Mouse (Mus musculus) heart, postnatal 0 days (tissue): ENCODE measurements around the gene Parp11. TPM values are rescaled to one million over a fixed set of nuclear protein-coding genes. Genes with fewer than 3 reads are reported as not detected.

Experiments used
- ATAC-seq: fragments of 200-750 bp; cut with Nextera tagmentation; 2 replicates; pipeline ENCODE4 v1.8.0; 2017; ENCODE audit warnings: low read depth, moderate number of reproducible peaks, moderate library complexity; ENCODE audit not compliant: insufficient read depth
- DNase-seq: peaks from one replicate; pipeline ENCODE4 v3.0.0-alpha.2; 2016; ENCODE audit warnings: low spot score
- H3K27ac ChIP-seq: fragments of 300-500 bp; sonication (generic); 2 replicates; pipeline ENCODE4 v1.5.1; 2014; ENCODE audit warnings: low read depth, mild to moderate bottlenecking
- H3K27me3 ChIP-seq: fragments of 300-500 bp; sonication (generic); 2 replicates; pipeline ENCODE4 v1.6.1; 2014; ENCODE audit warnings: low read length, mixed read lengths; ENCODE audit not compliant: control insufficient read depth, insufficient read depth
- H3K36me3 ChIP-seq: fragments of 300-500 bp; sonication (generic); replicated peaks from 2 replicates; pipeline ENCODE4 v1.6.1; 2014; ENCODE audit warnings: low read length, mixed read lengths; ENCODE audit not compliant: control insufficient read depth, insufficient read depth
- H3K4me1 ChIP-seq: fragments of 300-500 bp; sonication (generic); 2 replicates; pipeline ENCODE4 v1.6.1; 2014; ENCODE audit warnings: antibody characterized with exemption; ENCODE audit not compliant: control insufficient read depth, insufficient read depth
- H3K4me2 ChIP-seq: fragments of 300-500 bp; sonication (generic); 2 replicates; pipeline ENCODE4 v1.6.1; 2014; ENCODE audit warnings: low read depth, mild to moderate bottlenecking, low read length, moderate library complexity
- H3K4me3 ChIP-seq: fragments of 300-500 bp; sonication (generic); 2 replicates; pipeline ENCODE4 v1.5.1; 2014; ENCODE audit warnings: low read depth, low read length
- H3K9ac ChIP-seq: fragments of 300-500 bp; sonication (generic); replicated peaks from 2 replicates; pipeline ENCODE4 v1.6.1; 2014; ENCODE audit warnings: low read depth, low read length, mixed read lengths
- H3K9me3 ChIP-seq: fragments of 300-500 bp; sonication (generic); replicated peaks from 2 replicates; pipeline ENCODE4 v1.6.1; 2016; ENCODE audit warnings: low read length; ENCODE audit not compliant: control insufficient read depth
- CTCF ChIP-seq: IDR thresholded peaks from 2 replicates; pipeline ENCODE4 v1.5.1; 2016; ENCODE audit warnings: antibody characterized with exemption, control low read depth, low read depth
- EP300 ChIP-seq: IDR thresholded peaks from 2 replicates; pipeline ENCODE4 v1.6.1; 2016; ENCODE audit warnings: antibody characterized with exemption, low read depth
- WGBS: fragments of 180-500 bp; shearing (Covaris S2); extraction: QIAGEN DNeasy Blood & Tissue Kit; methylation state at CpG from one replicate; pipeline ENCODE4 v1.1.7; 2014; 5-methylcytosine and 5-hydroxymethylcytosine counted together
- polyA plus RNA-seq: library from polyadenylated mRNA; unstranded; fragments of >200 nt; fragmentation: Nextera tagmentation; extraction: Ambion mirVana; gene quantifications from 2 replicates; pipeline ENCODE4 v1.2.1, GENCODE M21; 2015
- total RNA-seq: library from RNA; depleted of rRNA; stranded (reverse); fragments of >200 nt; gene quantifications from 2 replicates; pipeline ENCODE4 v1.2.3, GENCODE M21; 2014; ENCODE audit warnings: low replicate concordance

Gene Parp11
- total and polyA plus RNA-seq, 2 experiments from 2014 or later: 7.6 to 8.8 TPM

GRCm38 (mm10) chr6:127492561-127492960 is 45.9 kb downstream of the Parp11 start:
- H3K4me3 ChIP-seq: no peak overlapping the region
- no peak overlapping the region for H3K27ac ChIP-seq
- H3K9me3 ChIP-seq: no peaks in the 10 kb centered on the region
- peaks cover 9% of the 10 kb centered on the region; the same call in 1 of the 2 replicates for H3K36me3 ChIP-seq
- no peak for TF ChIP-seq EP300
- TF ChIP-seq CTCF: no peak
- DNase-seq: no peak
- no peaks in the 10 kb centered on the region for H3K4me1 ChIP-seq
- no peak overlapping the region for H3K9ac ChIP-seq
- 72% methylated on average over 4 of the region's 4 CpGs for WGBS
- H3K27me3 ChIP-seq: no peaks in the 10 kb centered on the region
- H3K4me2 ChIP-seq: no peak overlapping the region
- no peak for ATAC-seq

- no peak for TF ChIP-seq EP300
- TF ChIP-seq CTCF: no peak
- DNase-seq: no peak
- no peak overlapping the region for H3K9ac ChIP-seq
- H3K9me3 ChIP-seq: no peaks in the 10 kb centered on the region
- H3K36me3 ChIP-seq: peaks cover 9% of the 10 kb centered on the region; the same call in 1 of the 2 replicates
- no peak overlapping the region for H3K27ac ChIP-seq
- H3K4me2 ChIP-seq: no peak overlapping the region
- H3K4me3 ChIP-seq: no peak overlapping the region
- no peaks in the 10 kb centered on the region for H3K4me1 ChIP-seq
- no peak for ATAC-seq
- WGBS: 86% methylated on average over 13 of the region's 13 CpGs
- no peaks in the 10 kb centered on the region for H3K27me3 ChIP-seq
Observed at GRCm38 (mm10) chr6:127493750-127494149, 47.1 kb downstream of the Parp11 start.

GRCm38 (mm10) chr6:127494357-127494756 is 47.7 kb downstream of the Parp11 start:
- WGBS: 83% methylated on average over 9 of the region's 9 CpGs

GRCm38 (mm10) chr6:127495251-127495650 is 48.6 kb downstream of the Parp11 start:
- 84% methylated on average over 2 of the region's 2 CpGs for WGBS
- no peak for TF ChIP-seq EP300
- TF ChIP-seq CTCF: no peak
- no peaks in the 10 kb centered on the region for H3K27me3 ChIP-seq
- H3K27ac ChIP-seq: no peak overlapping the region
- peaks cover 9% of the 10 kb centered on the region; the same call in 1 of the 2 replicates for H3K36me3 ChIP-seq
- no peaks in the 10 kb centered on the region for H3K4me1 ChIP-seq
- no peak overlapping the region for H3K9ac ChIP-seq
- no peak overlapping the region for H3K4me2 ChIP-seq
- H3K4me3 ChIP-seq: no peak overlapping the region
- DNase-seq (no peak), ATAC-seq (no peak)
- H3K9me3 ChIP-seq: no peaks in the 10 kb centered on the region

More at GRCm38 (mm10) chr6:127494357-127494756, 47.7 kb downstream of the Parp11 start:
- H3K27ac ChIP-seq: no peak overlapping the region
- no peak for ATAC-seq
- H3K9ac ChIP-seq: no peak overlapping the region
- no peak overlapping the region for H3K4me3 ChIP-seq
- no peaks in the 10 kb centered on the region for H3K4me1 ChIP-seq
- H3K9me3 ChIP-seq: no peaks in the 10 kb centered on the region
- H3K36me3 ChIP-seq: peaks cover 9% of the 10 kb centered on the region; the same call in 1 of the 2 replicates
- H3K4me2 ChIP-seq: no peak overlapping the region
- no peaks in the 10 kb centered on the region for H3K27me3 ChIP-seq
- TF ChIP-seq CTCF: no peak
- TF ChIP-seq EP300: no peak
- no peak for DNase-seq

GRCm38 (mm10) chr6:127495876-127496275 is 49.2 kb downstream of the Parp11 start:
- DNase-seq (no peak), ATAC-seq (no peak)
- Histone ChIP-seq H3K4me2 (no peak overlapping the region), H3K9me3 (no peaks in the 10 kb centered on the region), H3K27me3 (no peaks in the 10 kb centered on the region), H3K36me3 (peaks cover 9% of the 10 kb centered on the region; the same call in 1 of the 2 replicates), H3K27ac (no peak overlapping the region), H3K4me1 (no peaks in the 10 kb centered on the region), H3K9ac (no peak overlapping the region), H3K4me3 (no peak overlapping the region)
- WGBS: 27% methylated on average over 6 of the region's 6 CpGs
- TF ChIP-seq EP300 (no peak), CTCF (no peak)
